Mouse (Mus musculus) liver, adult 2 months (tissue): ENCODE results near the gene Gm2696.

Experiments
- CTCF ChIP-seq: fragments of 200-500 bp; IDR thresholded peaks from 2 replicates; pipeline ENCODE4 v1.5.1; 2011; ENCODE audit warnings: low read depth, low read length, control low read depth
- POLR2A ChIP-seq: fragments of 200-500 bp; IDR thresholded peaks from 2 replicates; pipeline ENCODE4 v1.6.1; 2011; ENCODE audit warnings: low read length, control low read depth; ENCODE audit not compliant: insufficient read depth; ENCODE audit errors: extremely low read depth

DNA sequence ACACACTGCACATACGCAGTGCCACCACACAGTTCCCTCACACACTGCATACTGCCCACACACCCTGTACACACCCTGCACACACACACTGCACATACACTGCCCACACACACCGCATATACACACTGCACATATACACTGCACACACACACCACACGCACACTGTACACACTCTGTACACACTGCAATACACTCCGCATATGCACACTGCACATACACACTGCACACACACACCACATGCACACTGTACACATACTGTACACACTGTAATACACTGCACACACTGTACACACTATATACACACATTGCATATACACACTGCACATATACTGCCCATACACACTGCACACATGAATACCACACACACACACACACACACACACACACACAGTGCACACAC is 4.0 kb downstream of the Gm2696 start:
- TF ChIP-seq CTCF (no peak), POLR2A (no peak)
